Comparison of ENCODE assay signal across 29 mouse cellular contexts in the genomic region with DNA sequence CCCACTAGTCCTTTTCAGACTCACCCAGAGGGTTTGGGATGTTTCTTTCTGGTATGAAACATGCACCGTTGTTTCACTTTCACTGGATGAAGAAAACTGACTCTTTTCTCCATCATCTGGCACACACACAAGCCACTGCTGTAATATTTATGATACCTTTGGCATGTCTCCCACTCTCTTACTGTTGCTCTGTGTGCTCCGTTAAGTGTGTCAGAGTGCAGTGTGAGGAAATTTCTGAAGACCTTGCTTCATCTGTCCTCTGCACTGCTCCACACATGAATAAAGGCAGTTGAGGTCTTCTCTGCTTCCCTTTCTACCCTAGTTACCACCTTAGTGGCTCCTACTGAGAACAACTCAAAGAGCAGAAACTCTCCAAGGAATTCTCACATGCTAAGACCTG.
DNase-seq lines count a peak whose midpoint lies in the region; ATAC-seq and TF ChIP-seq lines count a peak whose summit lies in the region.
"Had no signal": no experiment of that assay in that cellular context is flagged by ENCODE, and none has a peak within 500 bp of the region (broad histone marks: within the 10 kb centered on the region; RNA-seq: fewer than 3 reads in every experiment).

No protein-coding gene starts in this region.

- TF ChIP-seq CTCF in lung, postnatal 0 days (IDR thresholded peaks at IDR 0.05): no peak

- H3K27ac ChIP-seq in lung, postnatal 0 days (ENCODE audit: low read length): no peak overlapping the region
- H3K27ac ChIP-seq: embryonic facial prominence, embryonic 10.5 days; embryonic facial prominence, embryonic 15.5 days; forebrain, embryonic 13.5 days; heart, adult 2 months; hindbrain, embryonic 14.5 days; layer of hippocampus, adult 2 months; limb, embryonic 15.5 days; liver, embryonic 15.5 days; macrophage; midbrain, embryonic 13.5 days; neural tube, embryonic 15.5 days; stomach, embryonic 15.5 days had no signal

- H3K36me3 ChIP-seq in lung, postnatal 0 days (ENCODE audit: insufficient read depth, low read length): no peaks in the 10 kb centered on the region
- H3K36me3 ChIP-seq: embryonic facial prominence, embryonic 10.5 days; embryonic facial prominence, embryonic 15.5 days; heart, embryonic 12.5 days; limb, embryonic 15.5 days; liver, embryonic 15.5 days; midbrain, embryonic 13.5 days; neural tube, embryonic 15.5 days; stomach, embryonic 15.5 days had no signal

- 45% methylated on average over 2 of the region's 2 CpGs for WGBS in lung, postnatal 0 days

- peak; percentile 64 for DNase-seq in heart, adult 11 months
- DNase-seq in heart, postnatal 14 days: no peak
- DNase-seq in lung, postnatal 0 days (ENCODE audit: low spot score): peak; percentile 17
- no peak for DNase-seq in lung, postnatal 25 days (ENCODE audit: low spot score)
- peak; percentile 43 for DNase-seq in fat pad, adult 2 months (ENCODE audit: extremely low read depth, low read depth, low spot score)
- DNase-seq in gastrocnemius, adult 8-10 months (ENCODE audit: low spot score in 2 of 2): no peak
- no peak for DNase-seq in cerebellum, postnatal 36 days
- DNase-seq: B cell, adult 2 months; cerebellum, adult 18-20 months; cerebellum, postnatal 10 days; gastrocnemius, postnatal 25 days; heart, adult 2 months; kidney, adult 11 months; kidney, postnatal 36 days; retina, postnatal 1 day; right cerebral cortex, postnatal 14 days; thymus, postnatal 14 days had no signal

- no peak overlapping the region for H3K9ac ChIP-seq in lung, postnatal 0 days (replicated peaks; ENCODE audit: low read depth)
- H3K9ac ChIP-seq: embryonic facial prominence, embryonic 15.5 days; forebrain, embryonic 13.5 days; heart, embryonic 12.5 days; hindbrain, embryonic 14.5 days; limb, embryonic 15.5 days; liver, embryonic 15.5 days; midbrain, embryonic 13.5 days; neural tube, embryonic 15.5 days; stomach, embryonic 15.5 days had no signal

- no peak for ATAC-seq in lung, postnatal 0 days
- ATAC-seq: forebrain, embryonic 13.5 days; midbrain, embryonic 13.5 days had no signal

- no peak for TF ChIP-seq EP300 in lung, postnatal 0 days (IDR thresholded peaks at IDR 0.05)

- no peaks in the 10 kb centered on the region for H3K9me3 ChIP-seq in lung, postnatal 0 days (ENCODE audit: low read length)
- H3K9me3 ChIP-seq: embryonic facial prominence, embryonic 10.5 days; embryonic facial prominence, embryonic 15.5 days; forebrain, embryonic 13.5 days; heart, embryonic 12.5 days; limb, embryonic 15.5 days; liver, embryonic 15.5 days; midbrain, embryonic 13.5 days; neural tube, embryonic 15.5 days; stomach, embryonic 15.5 days had no signal

- no peak overlapping the region for H3K4me3 ChIP-seq in lung, postnatal 0 days (ENCODE audit: low read depth, low read length)
- H3K4me3 ChIP-seq: embryonic facial prominence, embryonic 10.5 days; embryonic facial prominence, embryonic 15.5 days; forebrain, embryonic 13.5 days; heart, adult 2 months; heart, embryonic 12.5 days; layer of hippocampus, adult 2 months; limb, embryonic 15.5 days; liver, embryonic 15.5 days; midbrain, embryonic 13.5 days; neural tube, embryonic 15.5 days; stomach, embryonic 15.5 days had no signal

- H3K27me3 ChIP-seq in lung, postnatal 0 days (replicated peaks; ENCODE audit: insufficient read depth, low read length): no peaks in the 10 kb centered on the region
- H3K27me3 ChIP-seq: embryonic facial prominence, embryonic 15.5 days; forebrain, embryonic 13.5 days; heart, embryonic 12.5 days; limb, embryonic 15.5 days; liver, embryonic 15.5 days; midbrain, embryonic 13.5 days; neural tube, embryonic 15.5 days; stomach, embryonic 15.5 days had no signal

- intact Hi-C loops in heart, postnatal 14 days (cut with DNase I): no loop called here

- no peaks in the 10 kb centered on the region for H3K4me1 ChIP-seq in lung, postnatal 0 days (ENCODE audit: insufficient read depth, low read depth, low read length)
- H3K4me1 ChIP-seq: embryonic facial prominence, embryonic 10.5 days; embryonic facial prominence, embryonic 15.5 days; forebrain, embryonic 13.5 days; heart, embryonic 12.5 days; limb, embryonic 15.5 days; liver, embryonic 15.5 days; midbrain, embryonic 13.5 days; neural tube, embryonic 15.5 days; stomach, embryonic 15.5 days had no signal

- no peak overlapping the region for H3K4me2 ChIP-seq in lung, postnatal 0 days (replicated peaks; ENCODE audit: low read depth, low read length)
- H3K4me2 ChIP-seq: embryonic facial prominence, embryonic 15.5 days; forebrain, embryonic 13.5 days; heart, embryonic 12.5 days; hindbrain, embryonic 14.5 days; limb, embryonic 15.5 days; liver, embryonic 15.5 days; midbrain, embryonic 13.5 days; neural tube, embryonic 15.5 days; stomach, embryonic 15.5 days had no signal

Comparison
In these comparisons a context has a peak if more than half of its experiments do, and no peak if none do; other contexts are left out.
1. DNase-seq: peak in heart, adult 11 months (single experiment), lung, postnatal 0 days (single experiment) and fat pad, adult 2 months (single experiment); none in heart, postnatal 14 days (0 of 2), lung, postnatal 25 days (single experiment), gastrocnemius, adult 8-10 months (0 of 2) and cerebellum, postnatal 36 days (0 of 2).